Mouse (Mus musculus) macrophage (primary cell): ENCODE data around the gene Sstr4. TPM values are rescaled to one million over a fixed set of nuclear protein-coding genes. Genes with fewer than 3 reads are reported as not detected.

Experiments used
- H3K27ac ChIP-seq: fragments of 350-480 bp; formaldehyde crosslinking; 2 replicates; pipeline ENCODE4 v1.9.0; 2021
- H3K36me3 ChIP-seq: fragments of 350-480 bp; formaldehyde crosslinking; 2 replicates; pipeline ENCODE4 v1.9.0; 2021; ENCODE audit errors: inconsistent target
- H3K4me3 ChIP-seq: fragments of 350-480 bp; formaldehyde crosslinking; 2 replicates; pipeline ENCODE4 v1.9.0; 2021; ENCODE audit errors: inconsistent target
- H3K79me2 ChIP-seq: fragments of 350-480 bp; formaldehyde crosslinking; 2 replicates; pipeline ENCODE4 v1.9.0; 2021; ENCODE audit errors: inconsistent target
- WGBS: methylation state at CpG from one replicate; pipeline ENCODE4 v1.1.7; 2026; ENCODE audit warnings: inconsistent platforms; ENCODE audit not compliant: missing documents; 5-methylcytosine and 5-hydroxymethylcytosine counted together
- polyA plus RNA-seq: library from polyadenylated mRNA; stranded (reverse); fragments of 250-400 nt; gene quantifications from 3 replicates; pipeline ENCODE4 v1.2.4, GENCODE M21; 2018; ENCODE audit warnings: inconsistent platforms

The Sstr4 gene
- polyA plus RNA-seq, 1 experiment from 2014 or later = not detected

DNA sequence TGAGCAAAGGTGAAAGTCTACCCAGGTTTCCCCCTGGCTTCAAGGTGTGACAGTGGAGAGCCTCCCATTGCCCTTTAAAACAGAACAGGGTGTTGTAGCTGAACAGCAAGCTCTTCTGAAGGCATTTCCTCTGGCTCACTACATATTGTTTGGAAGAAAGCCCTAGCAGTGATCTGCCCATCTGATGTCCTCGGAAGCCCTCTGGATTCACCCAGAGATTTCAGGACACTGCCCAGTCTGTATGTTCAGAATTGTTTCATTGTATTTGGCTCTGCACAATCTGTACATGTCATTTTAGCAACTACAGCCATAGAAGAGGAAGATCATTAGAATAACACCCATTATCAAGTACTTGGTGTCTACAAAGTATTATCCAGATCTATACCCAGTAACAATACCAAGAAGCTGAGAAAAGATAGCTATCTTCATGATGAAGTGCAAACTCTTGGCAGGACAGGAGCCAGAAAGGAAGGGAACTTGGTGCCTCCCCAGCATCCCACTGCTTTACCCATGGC is 15.2 kb upstream of the Sstr4 start:
- Histone ChIP-seq H3K79me2 (no peaks in the 10 kb centered on the region), H3K27ac (no peak overlapping the region), H3K36me3 (no peaks in the 10 kb centered on the region), H3K4me3 (no peak overlapping the region)
- 89% methylated on average over 1 of the region's 1 CpGs for WGBS

GRCm38 (mm10) chr2:148381076-148381475 is 14.1 kb upstream of the Sstr4 start:
- Histone ChIP-seq H3K4me3 (no peak overlapping the region), H3K27ac (no peak overlapping the region), H3K79me2 (no peaks in the 10 kb centered on the region), H3K36me3 (no peaks in the 10 kb centered on the region)
- 95% methylated on average over 2 of the region's 2 CpGs for WGBS

- H3K27ac ChIP-seq = no peak overlapping the region
- 94% methylated on average over 3 of the region's 3 CpGs for WGBS
- H3K4me3 ChIP-seq = no peak overlapping the region
These were observed 8.7 kb upstream of the Sstr4 start for GRCm38 (mm10) chr2:148386476-148386875.

DNA sequence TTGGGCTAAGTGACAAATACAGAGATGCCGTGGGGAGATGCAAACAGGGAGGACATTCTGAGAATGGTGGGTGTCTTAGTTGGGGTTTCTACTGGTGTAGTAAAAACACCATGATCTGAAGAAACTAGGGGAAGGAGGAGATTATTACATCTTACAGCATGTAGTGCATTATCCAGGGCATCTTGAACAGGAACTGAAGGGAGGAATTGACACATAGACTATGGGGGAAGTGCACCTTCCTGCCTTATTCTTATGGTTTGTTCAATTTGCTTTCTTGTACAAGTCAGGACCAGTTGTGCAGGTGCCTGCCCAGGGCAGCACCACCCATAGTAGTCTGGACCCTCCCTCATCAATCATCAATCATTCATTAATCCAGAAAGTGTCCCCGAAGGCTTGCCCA is 8.2 kb upstream of the Sstr4 start:
- 100% methylated on average over 2 of the region's 2 CpGs for WGBS
- H3K27ac ChIP-seq = no peak overlapping the region
- H3K36me3 ChIP-seq = no peaks in the 10 kb centered on the region
- no peaks in the 10 kb centered on the region for H3K79me2 ChIP-seq
- no peak overlapping the region for H3K4me3 ChIP-seq

More at GRCm38 (mm10) chr2:148386476-148386875, 8.7 kb upstream of the Sstr4 start:
- Histone ChIP-seq H3K79me2 (no peaks in the 10 kb centered on the region), H3K36me3 (no peaks in the 10 kb centered on the region)

GRCm38 (mm10) chr2:148387652-148388581 is 7.2 kb upstream of the Sstr4 start:
- no peaks in the 10 kb centered on the region for H3K79me2 ChIP-seq
- no peak overlapping the region for H3K4me3 ChIP-seq
- H3K27ac ChIP-seq = no peak overlapping the region
- 93% methylated on average over 6 of the region's 6 CpGs for WGBS
- no peaks in the 10 kb centered on the region for H3K36me3 ChIP-seq

DNA sequence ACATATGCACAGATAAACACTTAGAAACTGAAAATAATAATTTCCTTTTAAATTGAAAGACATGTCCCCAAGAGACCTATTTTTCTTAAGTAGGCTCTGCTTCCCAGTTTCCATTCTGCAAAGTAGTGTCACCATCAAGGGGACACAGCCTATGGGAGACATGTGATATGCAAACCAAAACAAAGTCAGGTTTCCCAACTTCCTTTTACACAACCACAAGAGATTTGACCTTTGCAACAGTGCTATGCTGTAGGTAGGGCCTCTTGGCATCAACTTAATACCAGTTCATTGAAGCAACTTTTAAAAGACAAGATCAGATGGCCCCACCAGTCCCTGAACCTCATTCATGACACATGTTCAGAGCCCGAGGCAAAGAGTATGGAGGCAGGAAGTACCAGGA is 2.0 kb upstream of the Sstr4 start:
- H3K79me2 ChIP-seq = no peaks in the 10 kb centered on the region
- 11% methylated on average over 1 of the region's 1 CpGs for WGBS
- H3K27ac ChIP-seq = no peak overlapping the region
- no peaks in the 10 kb centered on the region for H3K36me3 ChIP-seq
- H3K4me3 ChIP-seq = no peak overlapping the region

- no peaks in the 10 kb centered on the region for H3K36me3 ChIP-seq
- H3K79me2 ChIP-seq = no peaks in the 10 kb centered on the region
- no peak overlapping the region for H3K27ac ChIP-seq
- no peak overlapping the region for H3K4me3 ChIP-seq
These were observed 1.3 kb upstream of the Sstr4 start for GRCm38 (mm10) chr2:148393846-148394245.

GRCm38 (mm10) chr2:148396209-148396608 is 1.1 kb downstream of the Sstr4 start:
- WGBS = 79% methylated on average over 10 of the region's 10 CpGs
- H3K27ac ChIP-seq = no peak overlapping the region
- no peaks in the 10 kb centered on the region for H3K36me3 ChIP-seq
- no peaks in the 10 kb centered on the region for H3K79me2 ChIP-seq
- no peak overlapping the region for H3K4me3 ChIP-seq

DNA sequence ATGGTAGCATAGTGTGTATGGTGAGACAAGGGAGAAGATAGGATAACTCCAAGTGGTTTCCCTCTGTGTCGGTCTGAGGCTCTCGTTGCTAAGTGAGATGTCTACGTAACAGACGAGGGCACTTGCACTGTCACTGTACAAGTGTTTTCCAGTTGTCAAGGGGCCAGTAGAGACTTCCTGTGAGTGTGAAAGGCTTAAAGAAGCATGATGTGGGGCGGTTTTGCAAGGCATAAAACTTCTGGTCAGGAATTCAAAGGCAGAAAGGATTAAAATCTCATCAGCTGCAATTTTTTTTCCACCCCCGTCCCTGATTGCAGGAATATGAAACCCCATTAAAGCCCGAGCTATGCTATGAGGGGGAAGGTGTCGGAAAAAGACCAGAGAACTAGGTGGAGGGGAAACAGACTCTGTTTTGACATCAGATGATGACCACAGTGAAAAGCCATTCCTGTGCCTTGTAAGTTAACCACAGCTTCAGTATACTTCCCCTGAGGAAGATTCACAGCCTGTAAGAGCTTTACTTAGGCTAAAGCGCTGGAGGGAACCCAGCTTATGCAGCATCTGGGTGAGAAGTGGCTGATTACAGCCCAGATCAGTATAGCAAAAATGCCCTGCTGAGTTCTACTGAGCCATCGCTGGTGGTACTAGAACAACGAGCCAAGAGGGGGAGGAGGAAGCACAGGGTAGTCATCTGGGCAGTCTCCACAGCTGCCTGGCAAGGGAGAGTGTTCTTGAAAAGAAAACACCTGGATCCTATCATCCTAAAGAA is 2.1 kb downstream of the Sstr4 start:
- no peak overlapping the region for H3K27ac ChIP-seq
- H3K79me2 ChIP-seq = no peaks in the 10 kb centered on the region
- H3K36me3 ChIP-seq = no peaks in the 10 kb centered on the region
- WGBS = 23% methylated on average over 11 of the region's 11 CpGs
- no peak overlapping the region for H3K4me3 ChIP-seq

DNA sequence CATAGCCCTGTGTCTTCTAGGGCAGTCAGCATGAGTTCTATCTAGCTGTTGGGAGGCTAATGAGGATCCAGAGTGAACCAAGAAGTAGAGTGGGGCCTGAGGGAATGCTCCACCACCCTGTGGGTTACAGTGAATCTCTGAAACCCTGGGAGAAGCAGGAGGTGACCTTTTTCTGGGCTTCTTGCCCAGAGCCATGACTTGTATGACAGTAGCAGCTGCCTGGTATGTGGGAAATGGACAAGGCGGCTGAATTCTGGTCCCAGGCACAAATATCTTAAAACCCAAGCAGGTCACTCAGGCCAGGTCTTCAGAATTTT is 2.6 kb downstream of the Sstr4 start:
- Histone ChIP-seq H3K4me3 (no peak overlapping the region), H3K27ac (no peak overlapping the region), H3K36me3 (no peaks in the 10 kb centered on the region), H3K79me2 (no peaks in the 10 kb centered on the region)
- WGBS = 43% methylated on average over 1 of the region's 1 CpGs

DNA sequence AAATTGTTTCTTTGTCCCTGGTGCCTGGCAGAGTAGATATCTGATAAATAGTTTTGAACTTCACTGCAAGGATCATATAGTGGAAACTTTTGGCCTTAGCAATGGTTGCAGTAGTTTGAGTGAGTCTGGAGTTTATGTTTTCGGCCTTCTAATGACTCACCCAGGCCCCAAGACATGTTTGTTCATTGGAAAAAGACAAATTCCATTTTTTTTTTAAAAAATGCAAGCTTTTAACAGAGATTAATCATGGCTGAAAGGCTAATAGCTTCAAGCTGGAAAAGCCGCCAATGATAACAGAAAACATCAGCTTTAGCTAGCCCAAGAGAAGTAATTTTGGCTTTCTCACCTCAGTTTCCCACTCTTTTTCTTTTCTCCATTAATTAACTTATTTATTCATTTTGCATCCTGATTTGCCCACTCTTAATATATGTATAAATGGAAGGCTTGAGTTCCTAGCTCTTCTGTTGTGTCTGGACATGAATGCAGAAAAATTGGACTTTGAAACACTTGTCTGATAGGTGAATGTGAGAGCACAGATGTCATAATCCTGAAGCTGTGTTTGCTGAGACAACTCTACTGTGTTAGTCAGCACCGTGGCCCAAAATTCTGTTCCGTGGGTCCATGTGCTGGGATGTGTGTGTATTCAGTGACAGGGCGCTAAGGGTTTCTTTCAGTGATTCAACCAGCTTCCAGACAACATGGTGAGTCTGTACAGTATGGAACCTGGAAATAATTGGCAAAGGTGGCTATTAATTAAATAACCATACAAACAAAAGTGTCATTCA is 3.9 kb downstream of the Sstr4 start:
- Histone ChIP-seq H3K79me2 (peaks cover 13% of the 10 kb centered on the region), H3K27ac (no peak overlapping the region), H3K36me3 (no peaks in the 10 kb centered on the region), H3K4me3 (no peak overlapping the region)
- 98% methylated on average over 5 of the region's 5 CpGs for WGBS

DNA sequence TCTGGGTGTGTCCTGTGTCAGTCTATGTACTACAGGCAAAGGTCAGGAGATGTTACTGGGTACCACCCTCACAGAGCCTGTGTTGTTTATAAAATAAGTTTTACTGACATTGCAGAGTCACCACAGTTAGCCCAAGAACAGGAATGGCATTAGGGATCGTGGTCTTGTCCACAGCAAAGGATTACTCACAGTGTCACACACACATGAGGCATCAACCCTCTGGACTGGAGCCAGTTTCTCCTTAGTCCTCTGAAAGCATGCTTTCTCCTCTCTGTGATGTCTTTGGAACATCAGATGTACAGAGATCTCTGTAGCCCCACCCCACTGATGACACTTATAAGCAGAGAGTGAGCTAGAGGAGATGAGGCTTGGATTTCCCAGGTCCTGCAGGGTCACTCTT is 7.1 kb downstream of the Sstr4 start:
- no peak overlapping the region for H3K4me3 ChIP-seq
- 33% methylated on average over 1 of the region's 1 CpGs for WGBS
- no peaks in the 10 kb centered on the region for H3K36me3 ChIP-seq
- H3K79me2 ChIP-seq = peaks cover 44% of the 10 kb centered on the region
- H3K27ac ChIP-seq = no peak overlapping the region

DNA sequence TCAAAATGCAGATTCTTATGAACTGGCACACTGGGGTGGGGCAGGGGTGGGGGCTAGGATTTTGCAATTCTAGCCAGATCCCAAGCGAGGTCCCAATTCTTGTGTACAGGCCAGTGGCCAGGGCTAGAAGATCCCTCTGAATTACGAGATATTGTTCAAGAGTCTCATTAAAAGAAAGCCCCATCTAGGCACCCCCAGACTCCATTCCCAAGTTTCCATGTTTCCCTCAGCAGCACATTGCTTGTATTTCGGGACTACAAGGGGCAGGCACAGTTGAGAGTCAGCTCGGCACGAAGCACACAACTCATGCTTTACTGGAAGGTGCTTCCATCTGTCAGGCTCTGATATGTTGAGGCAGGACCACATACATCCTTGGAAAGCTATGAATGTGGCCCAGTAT is 9.8 kb downstream of the Sstr4 start:
- Histone ChIP-seq H3K36me3 (no peaks in the 10 kb centered on the region), H3K79me2 (peaks cover 50% of the 10 kb centered on the region), H3K27ac (no peak overlapping the region), H3K4me3 (no peak overlapping the region)
- 85% methylated on average over 5 of the region's 5 CpGs for WGBS

DNA sequence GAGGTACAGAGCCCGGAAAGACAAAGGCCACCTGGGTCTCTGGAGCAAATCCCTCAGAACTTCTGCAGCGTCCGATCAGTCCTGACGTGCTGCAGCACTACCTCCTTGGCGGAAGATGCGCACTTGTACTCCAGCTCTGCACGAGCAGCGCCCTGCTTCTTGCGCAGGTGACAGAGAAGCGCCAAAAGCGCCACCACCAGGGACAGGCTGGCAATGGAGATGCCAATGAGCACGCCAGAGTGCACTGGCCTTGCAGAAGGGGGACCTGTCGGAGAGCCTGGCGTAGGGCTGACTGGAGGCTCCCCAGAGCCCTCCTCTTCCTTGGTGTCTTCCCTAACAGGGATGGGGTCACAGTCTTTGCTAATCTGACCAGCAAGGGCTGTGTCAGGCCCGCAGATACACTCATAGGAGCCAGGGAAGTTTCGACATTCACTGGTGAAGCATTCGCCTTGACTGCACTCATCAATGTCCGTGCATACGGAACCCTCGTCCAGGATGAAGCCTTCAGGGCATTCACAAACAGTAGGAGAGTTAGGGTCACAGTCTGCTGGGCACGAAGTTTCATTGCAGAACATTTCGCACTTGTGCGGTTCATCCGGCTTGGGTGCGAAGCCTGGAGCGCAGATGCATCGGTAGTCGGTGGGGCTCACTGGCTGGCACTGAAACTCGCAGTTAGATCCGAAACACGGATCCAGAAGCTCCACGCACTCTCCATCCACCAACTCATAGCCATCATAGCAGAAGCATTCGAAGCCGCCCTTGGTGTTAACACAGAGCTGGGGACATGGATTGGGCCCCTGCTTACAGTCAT is 11.2 kb downstream of the Sstr4 start:
- peak overlapping the region; percentile 82 for H3K27ac ChIP-seq
- H3K36me3 ChIP-seq = no peaks in the 10 kb centered on the region
- peaks cover 50% of the 10 kb centered on the region for H3K79me2 ChIP-seq
- peak overlapping the region; percentile 59 for H3K4me3 ChIP-seq
- WGBS = 23% methylated on average over 34 of the region's 34 CpGs
